Mouse (Mus musculus): ENCODE results near the gene Slc1a5. TPM values are rescaled to one million over a fixed set of nuclear protein-coding genes. Genes with fewer than 3 reads are reported as not detected.

Slc1a5 gene
- polyA plus RNA-seq, 1 experiment from 2014 or later = 28.8 TPM

GRCm38 (mm10) chr7:16785541-16786083, 4.5 kb downstream of the Slc1a5 start:
- no peaks in the 10 kb centered on the region for H3K27me3 ChIP-seq (ENCODE audit: insufficient read depth, poor library complexity, severe bottlenecking)
- H3K4me1 ChIP-seq (replicated peaks) = peaks cover 48% of the 10 kb centered on the region
- H3K36me3 ChIP-seq = peaks cover 49% of the 10 kb centered on the region
- WGBS = 95% methylated on average over 8 of the region's 8 CpGs
- no peak for DNase-seq (ENCODE audit: low spot score)
- H3K9me3 ChIP-seq = no peaks in the 10 kb centered on the region
- no peak overlapping the region for H3K4me3 ChIP-seq
- H3K27ac ChIP-seq = no peak overlapping the region

- Histone ChIP-seq H3K4me1 (replicated peaks) (no peaks in the 10 kb centered on the region), H3K27ac (no peak overlapping the region), H3K36me3 (peaks cover 78% of the 10 kb centered on the region), H3K4me3 (no peak overlapping the region), H3K27me3 (ENCODE audit: insufficient read depth, poor library complexity, severe bottlenecking) (no peaks in the 10 kb centered on the region), H3K9me3 (no peaks in the 10 kb centered on the region)
- 82% methylated on average over 5 of the region's 5 CpGs for WGBS
- DNase-seq (ENCODE audit: low spot score) = no peak
Observed at GRCm38 (mm10) chr7:16792316-16792715, 11.2 kb downstream of the Slc1a5 start.

- whole genome bisulfite sequencing = 92% methylated on average over 19 of the region's 19 CpGs
- H3K4me3 ChIP-seq = no peak overlapping the region
- H3K27ac ChIP-seq = no peak overlapping the region
- no peaks in the 10 kb centered on the region for H3K4me1 ChIP-seq (replicated peaks)
- peaks cover 79% of the 10 kb centered on the region for H3K36me3 ChIP-seq
- H3K27me3 ChIP-seq (ENCODE audit: insufficient read depth, poor library complexity, severe bottlenecking) = no peaks in the 10 kb centered on the region
- no peak for DNase-seq (ENCODE audit: low spot score)
- no peaks in the 10 kb centered on the region for H3K9me3 ChIP-seq
Observed at GRCm38 (mm10) chr7:16793010-16793725, 12.0 kb downstream of the Slc1a5 start.

GRCm38 (mm10) chr7:16794886-16795285, 13.7 kb downstream of the Slc1a5 start:
- Histone ChIP-seq H3K27me3 (ENCODE audit: insufficient read depth, poor library complexity, severe bottlenecking) (no peaks in the 10 kb centered on the region), H3K36me3 (peaks cover 72% of the 10 kb centered on the region), H3K4me1 (replicated peaks) (no peaks in the 10 kb centered on the region), H3K27ac (no peak overlapping the region), H3K4me3 (no peak overlapping the region), H3K9me3 (no peaks in the 10 kb centered on the region)
- DNase-seq (ENCODE audit: low spot score) = no peak
- whole genome bisulfite sequencing = 94% methylated on average over 5 of the region's 5 CpGs

- Histone ChIP-seq H3K27ac (no peak overlapping the region), H3K4me3 (no peak overlapping the region), H3K36me3 (peaks cover 33% of the 10 kb centered on the region), H3K4me1 (replicated peaks) (0 out of 2 replicates have a peak, but pooled peaks cover 4% of the 10 kb centered on the region), H3K27me3 (ENCODE audit: insufficient read depth, poor library complexity, severe bottlenecking) (no peaks in the 10 kb centered on the region), H3K9me3 (no peaks in the 10 kb centered on the region)
- WGBS = 35% methylated on average over 8 of the region's 8 CpGs
- peak; percentile 30 for DNase-seq (ENCODE audit: low spot score)
Observed at GRCm38 (mm10) chr7:16804409-16805028, 23.4 kb downstream of the Slc1a5 start.

GRCm38 (mm10) chr7:16807936-16808335, 26.8 kb downstream of the Slc1a5 start:
- Histone ChIP-seq H3K27ac (no peak overlapping the region), H3K9me3 (no peaks in the 10 kb centered on the region), H3K4me3 (no peak overlapping the region), H3K36me3 (peaks cover 50% of the 10 kb centered on the region), H3K4me1 (replicated peaks) (peaks cover 25% of the 10 kb centered on the region), H3K27me3 (ENCODE audit: insufficient read depth, poor library complexity, severe bottlenecking) (peaks cover 31% of the 10 kb centered on the region)
- no peak for DNase-seq (ENCODE audit: low spot score)
- 91% methylated on average over 9 of the region's 9 CpGs for WGBS

GRCm38 (mm10) chr7:16808647-16809046, 27.5 kb downstream of the Slc1a5 start:
- Histone ChIP-seq H3K27me3 (ENCODE audit: insufficient read depth, poor library complexity, severe bottlenecking) (peaks cover 38% of the 10 kb centered on the region), H3K9me3 (no peaks in the 10 kb centered on the region), H3K4me3 (no peak overlapping the region), H3K27ac (no peak overlapping the region), H3K36me3 (peaks cover 58% of the 10 kb centered on the region), H3K4me1 (replicated peaks) (peaks cover 25% of the 10 kb centered on the region)
- 86% methylated on average over 9 of the region's 9 CpGs for WGBS
- no peak for DNase-seq (ENCODE audit: low spot score)

- peaks cover 41% of the 10 kb centered on the region for H3K27me3 ChIP-seq (ENCODE audit: insufficient read depth, poor library complexity, severe bottlenecking)
- H3K4me1 ChIP-seq (replicated peaks) = peaks cover 22% of the 10 kb centered on the region
- H3K27ac ChIP-seq = no peak overlapping the region
- peak; percentile 73 for DNase-seq (ENCODE audit: low spot score)
- no peak overlapping the region for H3K4me3 ChIP-seq
- 26% methylated on average over 10 of the region's 10 CpGs for WGBS
- peaks cover 66% of the 10 kb centered on the region for H3K36me3 ChIP-seq
- no peaks in the 10 kb centered on the region for H3K9me3 ChIP-seq
Observed at GRCm38 (mm10) chr7:16809739-16810138, 28.6 kb downstream of the Slc1a5 start.

GRCm38 (mm10) chr7:16810399-16810919, 29.3 kb downstream of the Slc1a5 start:
- no peaks in the 10 kb centered on the region for H3K9me3 ChIP-seq
- H3K27ac ChIP-seq = no peak overlapping the region
- peak overlapping the region; percentile 53 for H3K4me3 ChIP-seq
- peaks cover 41% of the 10 kb centered on the region for H3K27me3 ChIP-seq (ENCODE audit: insufficient read depth, poor library complexity, severe bottlenecking)
- peak; percentile 12 for DNase-seq (ENCODE audit: low spot score)
- peaks cover 66% of the 10 kb centered on the region for H3K36me3 ChIP-seq
- 48% methylated on average over 28 of the region's 28 CpGs for WGBS
- H3K4me1 ChIP-seq (replicated peaks) = peaks cover 29% of the 10 kb centered on the region

- Histone ChIP-seq H3K27me3 (ENCODE audit: insufficient read depth, poor library complexity, severe bottlenecking) (peaks cover 41% of the 10 kb centered on the region), H3K4me3 (peak overlapping the region; percentile 53), H3K36me3 (peaks cover 66% of the 10 kb centered on the region), H3K9me3 (no peaks in the 10 kb centered on the region), H3K27ac (peak overlapping the region; percentile 72), H3K4me1 (replicated peaks) (peaks cover 35% of the 10 kb centered on the region)
- peak; percentile 69 for DNase-seq (ENCODE audit: low spot score)
- WGBS = 4% methylated on average over 90 of the region's 90 CpGs
Observed at GRCm38 (mm10) chr7:16810920-16811648, 29.9 kb downstream of the Slc1a5 start.

GRCm38 (mm10) chr7:16811649-16812070, 30.5 kb downstream of the Slc1a5 start:
- DNase-seq (ENCODE audit: low spot score) = no peak
- H3K27ac ChIP-seq = peak overlapping the region; percentile 72; the same call in 1 of the 2 replicates
- H3K4me1 ChIP-seq (replicated peaks) = peaks cover 36% of the 10 kb centered on the region
- WGBS = 8% methylated on average over 17 of the region's 17 CpGs
- peaks cover 41% of the 10 kb centered on the region for H3K27me3 ChIP-seq (ENCODE audit: insufficient read depth, poor library complexity, severe bottlenecking)
- no peaks in the 10 kb centered on the region for H3K9me3 ChIP-seq
- peak overlapping the region; percentile 53 for H3K4me3 ChIP-seq
- H3K36me3 ChIP-seq = peaks cover 62% of the 10 kb centered on the region

- Histone ChIP-seq H3K36me3 (peaks cover 53% of the 10 kb centered on the region), H3K4me1 (replicated peaks) (peaks cover 43% of the 10 kb centered on the region), H3K27me3 (ENCODE audit: insufficient read depth, poor library complexity, severe bottlenecking) (peaks cover 41% of the 10 kb centered on the region), H3K9me3 (no peaks in the 10 kb centered on the region), H3K27ac (no peak overlapping the region), H3K4me3 (no peak overlapping the region)
- DNase-seq (ENCODE audit: low spot score) = no peak
- WGBS = 82% methylated on average over 2 of the region's 2 CpGs
Observed at GRCm38 (mm10) chr7:16812505-16812904, 31.4 kb downstream of the Slc1a5 start.
